Mouse (Mus musculus) testis, adult 2 months (tissue): Measurements from ENCODE around the gene D10Wsu102e.
"Not testable (repeated sequence)": the region's sequence is repeated elsewhere in the genome, so short reads cannot be mapped to it uniquely, and the experiment has no call there.

Source experiments
- CTCF ChIP-seq: fragments of 200-500 bp; IDR thresholded peaks from 2 replicates; pipeline ENCODE4 v1.5.1; 2012; ENCODE audit warnings: low read depth, mild to moderate bottlenecking, inconsistent platforms, low read length, moderate library complexity; ENCODE audit not compliant: control insufficient read depth, insufficient read depth, insufficient replicate concordance
- POLR2A ChIP-seq: fragments of 200-500 bp; IDR thresholded peaks from 2 replicates; pipeline ENCODE4 v1.6.1; 2012; ENCODE audit warnings: low read depth, mild to moderate bottlenecking, inconsistent platforms, low read length, moderate library complexity; ENCODE audit not compliant: control insufficient read depth

- not testable (repeated sequence) for TF ChIP-seq CTCF, POLR2A
Measured at GRCm38 (mm10) chr10:83375458-83375857, 15.4 kb downstream of the D10Wsu102e start.
